Mouse (Mus musculus): ENCODE data around the gene Nkain1. TPM values are rescaled to one million over a fixed set of nuclear protein-coding genes. Genes with fewer than 3 reads are reported as not detected.

Gene Nkain1
- polyA plus RNA-seq, 1 experiment, result 3.3 TPM

DNA sequence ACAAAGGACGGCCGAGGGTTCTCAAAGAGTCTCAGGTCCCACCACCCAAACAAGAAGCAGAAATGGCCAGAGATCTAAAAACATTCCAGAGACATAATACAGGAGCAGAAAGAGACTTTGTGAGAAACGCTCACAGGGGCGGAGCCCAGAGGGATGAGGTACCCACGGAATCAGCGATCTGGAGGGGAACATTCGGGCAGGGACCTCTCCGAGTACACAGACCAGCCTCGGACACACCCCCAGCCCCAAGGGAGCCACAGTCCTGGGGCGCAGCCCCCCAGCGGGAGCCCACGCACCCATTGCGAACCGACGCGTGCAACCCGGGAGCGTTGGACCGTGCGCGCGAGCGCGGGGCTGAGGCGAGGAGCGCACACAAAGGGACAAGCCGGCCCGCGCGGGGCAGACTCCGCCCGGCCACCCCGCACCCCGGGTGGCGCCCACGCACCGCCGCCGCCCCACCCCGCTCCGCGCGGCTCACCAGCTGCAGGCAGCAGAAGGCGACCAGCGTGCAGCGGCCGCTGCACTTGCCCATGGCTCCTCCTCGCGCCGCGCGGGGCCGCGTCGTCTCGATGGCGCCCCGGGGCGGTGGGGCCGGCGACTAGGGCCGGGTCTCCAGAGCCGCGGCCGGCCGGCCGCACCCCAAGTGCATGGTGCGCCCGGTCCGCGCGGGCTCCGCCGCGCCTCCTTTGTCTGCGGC is 474 bp downstream of the Nkain1 start:
- no peak overlapping the region for H3K27ac ChIP-seq (ENCODE audit: insufficient read depth, low read depth, low read length)
- no peaks in the 10 kb centered on the region for H3K36me3 ChIP-seq (ENCODE audit: control insufficient read depth, insufficient read depth, low read length)
- H3K4me3 ChIP-seq (ENCODE audit: low read depth, low read length), result peak overlapping the region; percentile 61
- TF ChIP-seq CTCF (IDR thresholded peaks at IDR 0.05; ENCODE audit: extremely low read depth, insufficient read length, insufficient replicate concordance, low read depth, low read length) (no peak), POLR2A (IDR thresholded peaks at IDR 0.05; ENCODE audit: low read depth, low read length) (no peak)
- peaks cover 12% of the 10 kb centered on the region for H3K27me3 ChIP-seq (ENCODE audit: control insufficient read depth, insufficient read depth, low read length)
- WGBS, result 1% methylated on average over 76 of the region's 76 CpGs
- peaks cover 13% of the 10 kb centered on the region for H3K4me1 ChIP-seq (ENCODE audit: control insufficient read depth, insufficient read depth, insufficient read length, low read length)

- H3K4me3 ChIP-seq (ENCODE audit: low read depth, low read length), result peak overlapping the region; percentile 61
- 7% methylated on average over 6 of the region's 6 CpGs for WGBS
- peaks cover 13% of the 10 kb centered on the region for H3K4me1 ChIP-seq (ENCODE audit: control insufficient read depth, insufficient read depth, insufficient read length, low read length)
- H3K36me3 ChIP-seq (ENCODE audit: control insufficient read depth, insufficient read depth, low read length), result no peaks in the 10 kb centered on the region
- TF ChIP-seq POLR2A (IDR thresholded peaks at IDR 0.05; ENCODE audit: low read depth, low read length) (no peak), CTCF (IDR thresholded peaks at IDR 0.05; ENCODE audit: extremely low read depth, insufficient read length, insufficient replicate concordance, low read depth, low read length) (no peak)
- H3K27ac ChIP-seq (ENCODE audit: insufficient read depth, low read depth, low read length), result no peak overlapping the region
- peaks cover 12% of the 10 kb centered on the region for H3K27me3 ChIP-seq (ENCODE audit: control insufficient read depth, insufficient read depth, low read length)
Measured at GRCm38 (mm10) chr4:130573012-130573350, 992 bp downstream of the Nkain1 start.

- no peak overlapping the region for H3K4me3 ChIP-seq (ENCODE audit: low read depth, low read length)
- H3K27me3 ChIP-seq (ENCODE audit: control insufficient read depth, insufficient read depth, low read length), result peaks cover 12% of the 10 kb centered on the region
- H3K36me3 ChIP-seq (ENCODE audit: control insufficient read depth, insufficient read depth, low read length), result no peaks in the 10 kb centered on the region
- TF ChIP-seq CTCF (IDR thresholded peaks at IDR 0.05; ENCODE audit: extremely low read depth, insufficient read length, insufficient replicate concordance, low read depth, low read length) (no peak), POLR2A (IDR thresholded peaks at IDR 0.05; ENCODE audit: low read depth, low read length) (no peak)
- peaks cover 13% of the 10 kb centered on the region for H3K4me1 ChIP-seq (ENCODE audit: control insufficient read depth, insufficient read depth, insufficient read length, low read length)
- WGBS, result 61% methylated on average over 10 of the region's 10 CpGs
- H3K27ac ChIP-seq (ENCODE audit: insufficient read depth, low read depth, low read length), result no peak overlapping the region
Measured at GRCm38 (mm10) chr4:130572545-130572944, 1.4 kb downstream of the Nkain1 start.

- H3K27me3 ChIP-seq (ENCODE audit: control insufficient read depth, insufficient read depth, low read length), result peaks cover 12% of the 10 kb centered on the region
- no peaks in the 10 kb centered on the region for H3K36me3 ChIP-seq (ENCODE audit: control insufficient read depth, insufficient read depth, low read length)
- WGBS, result 78% methylated on average over 10 of the region's 10 CpGs
- H3K27ac ChIP-seq (ENCODE audit: insufficient read depth, low read depth, low read length), result no peak overlapping the region
- H3K4me1 ChIP-seq (ENCODE audit: control insufficient read depth, insufficient read depth, insufficient read length, low read length), result peaks cover 9% of the 10 kb centered on the region
- TF ChIP-seq CTCF (IDR thresholded peaks at IDR 0.05; ENCODE audit: extremely low read depth, insufficient read length, insufficient replicate concordance, low read depth, low read length) (no peak), POLR2A (IDR thresholded peaks at IDR 0.05; ENCODE audit: low read depth, low read length) (no peak)
- no peak overlapping the region for H3K4me3 ChIP-seq (ENCODE audit: low read depth, low read length)
Measured at GRCm38 (mm10) chr4:130570941-130571720, 2.8 kb downstream of the Nkain1 start.

- WGBS, result 29% methylated on average over 23 of the region's 23 CpGs
- peak overlapping the region; percentile 37; the same call in 1 of the 2 replicates for H3K4me3 ChIP-seq (ENCODE audit: low read depth, low read length)
- TF ChIP-seq POLR2A (IDR thresholded peaks at IDR 0.05; ENCODE audit: low read depth, low read length) (no peak), CTCF (IDR thresholded peaks at IDR 0.05; ENCODE audit: extremely low read depth, insufficient read length, insufficient replicate concordance, low read depth, low read length) (no peak)
Measured at GRCm38 (mm10) chr4:130568043-130568978, 5.7 kb downstream of the Nkain1 start.

DNA sequence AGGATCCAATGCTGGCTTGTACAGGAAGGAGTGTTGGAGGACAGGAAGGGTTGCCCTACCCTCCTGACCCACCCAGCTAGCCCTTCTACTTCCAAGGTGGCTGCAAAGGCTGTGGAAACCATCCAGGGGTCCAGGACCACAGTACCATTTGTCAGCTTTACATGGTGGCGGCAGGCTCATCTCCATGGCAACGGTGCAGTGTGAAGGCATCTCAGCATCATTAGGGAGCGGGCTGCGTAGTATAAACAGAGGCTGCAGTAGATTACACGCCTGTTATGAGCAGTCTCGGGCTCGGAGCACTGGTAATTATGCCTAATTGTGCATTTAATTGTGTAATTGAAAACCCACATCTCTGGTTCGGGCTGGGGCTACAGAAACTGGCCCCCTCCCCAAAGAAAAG is 10.2 kb downstream of the Nkain1 start:
- 82% methylated on average over 8 of the region's 8 CpGs for WGBS

More at GRCm38 (mm10) chr4:130568043-130568978, 5.7 kb downstream of the Nkain1 start:
- H3K27me3 ChIP-seq (ENCODE audit: control insufficient read depth, insufficient read depth, low read length), result peaks cover 2% of the 10 kb centered on the region; the same call in 1 of the 2 replicates
- no peaks in the 10 kb centered on the region for H3K36me3 ChIP-seq (ENCODE audit: control insufficient read depth, insufficient read depth, low read length)
- peaks cover 5% of the 10 kb centered on the region; the same call in 1 of the 2 replicates for H3K4me1 ChIP-seq (ENCODE audit: control insufficient read depth, insufficient read depth, insufficient read length, low read length)
- 0 out of 2 replicates have a peak overlapping the region, but pooled peaks have one; percentile 6 for H3K27ac ChIP-seq (ENCODE audit: insufficient read depth, low read depth, low read length)

More for the DNA sequence above, 10.2 kb downstream of the Nkain1 start:
- H3K4me1 ChIP-seq (ENCODE audit: control insufficient read depth, insufficient read depth, insufficient read length, low read length), result peaks cover 28% of the 10 kb centered on the region
- H3K27me3 ChIP-seq (ENCODE audit: control insufficient read depth, insufficient read depth, low read length), result no peaks in the 10 kb centered on the region
- no peaks in the 10 kb centered on the region for H3K36me3 ChIP-seq (ENCODE audit: control insufficient read depth, insufficient read depth, low read length)
- no peak overlapping the region for H3K27ac ChIP-seq (ENCODE audit: insufficient read depth, low read depth, low read length)
- H3K4me3 ChIP-seq (ENCODE audit: low read depth, low read length), result no peak overlapping the region
- TF ChIP-seq POLR2A (IDR thresholded peaks at IDR 0.05; ENCODE audit: low read depth, low read length), result no peak
- no peak for TF ChIP-seq CTCF (IDR thresholded peaks at IDR 0.05; ENCODE audit: extremely low read depth, insufficient read length, insufficient replicate concordance, low read depth, low read length)
